Mouse (Mus musculus): ENCODE results near the gene BC048679.

DNA sequence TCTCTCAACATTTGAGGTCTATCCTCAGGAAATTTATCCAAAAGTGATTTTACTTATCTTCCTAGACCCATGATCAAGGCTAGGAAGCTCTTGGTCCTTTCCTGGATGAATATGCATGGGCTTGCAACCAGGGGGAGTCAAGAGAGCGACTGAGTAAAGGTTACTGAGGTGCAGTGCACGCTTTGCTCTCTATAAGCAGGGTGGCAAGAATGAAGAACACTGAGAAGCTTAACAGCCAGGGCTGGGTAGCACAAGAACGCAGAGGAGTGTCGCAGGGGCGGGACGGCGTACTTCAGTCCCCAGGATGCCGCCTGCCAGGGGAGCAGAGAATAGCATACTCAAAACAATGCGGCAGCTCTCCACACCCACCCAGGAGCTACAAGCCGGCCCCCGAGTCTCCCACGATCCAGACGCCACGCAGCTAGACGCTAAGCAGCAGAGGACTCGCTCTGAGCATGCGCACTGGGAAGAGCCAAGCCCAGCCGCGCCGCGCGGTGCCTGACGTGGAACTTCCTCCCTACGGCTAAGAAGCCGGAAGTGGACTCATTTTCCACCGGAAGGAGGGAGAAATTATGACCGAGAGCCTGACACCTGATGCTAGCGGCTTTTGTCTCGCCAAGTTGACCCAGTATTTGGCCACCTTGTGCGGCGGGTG lies 25.1 kb upstream of the BC048679 start:
- TF ChIP-seq POLR2A (IDR thresholded peaks at IDR 0.05; ENCODE audit: low read depth, low read length) = peak; percentile 95
- no peak; the same call in 1 of the 2 replicates for TF ChIP-seq CTCF (IDR thresholded peaks at IDR 0.05; ENCODE audit: extremely low read depth, insufficient read length, insufficient replicate concordance, low read depth, low read length)

Data from small intestine, adult 2 months (tissue).